Mouse (Mus musculus) heart, embryonic 16.5 days (tissue): ENCODE data around the gene Olfr1280. TPM values are rescaled to one million over a fixed set of nuclear protein-coding genes. Genes with fewer than 3 reads are reported as not detected.
"Not testable (repeated sequence)": the region's sequence is repeated elsewhere in the genome, so short reads cannot be mapped to it uniquely, and the experiment has no call there.

Source experiments
- ATAC-seq: fragments of 200-750 bp; cut with Nextera tagmentation; replicated peaks from 2 replicates; pipeline ENCODE4 v1.8.0; 2017; ENCODE audit warnings: moderate number of reproducible peaks; ENCODE audit not compliant: insufficient read depth, low FRiP score; ENCODE audit errors: extremely low read depth
- H3K27ac ChIP-seq: fragments of 300-500 bp; sonication (generic); 2 replicates; pipeline ENCODE4 v1.5.1; 2014; ENCODE audit warnings: mild to moderate bottlenecking, low read length, control low read depth, moderate library complexity
- H3K27me3 ChIP-seq: fragments of 300-500 bp; sonication (generic); 2 replicates; pipeline ENCODE4 v1.6.1; 2014; ENCODE audit warnings: low read length, mixed read lengths; ENCODE audit not compliant: control insufficient read depth, insufficient read depth
- H3K36me3 ChIP-seq: fragments of 300-500 bp; sonication (generic); 2 replicates; pipeline ENCODE4 v1.6.1; 2014; ENCODE audit not compliant: control insufficient read depth, insufficient read depth
- H3K4me1 ChIP-seq: fragments of 300-500 bp; sonication (generic); 2 replicates; pipeline ENCODE4 v1.6.1; 2014; ENCODE audit warnings: low read length, mixed read lengths; ENCODE audit not compliant: control insufficient read depth, insufficient read depth
- H3K4me2 ChIP-seq: fragments of 300-500 bp; sonication (generic); 2 replicates; pipeline ENCODE4 v1.6.1; 2014; ENCODE audit warnings: low read depth, mild to moderate bottlenecking, control low read depth, low read length
- H3K4me3 ChIP-seq: fragments of 300-500 bp; sonication (generic); 2 replicates; pipeline ENCODE4 v1.5.1; 2014; ENCODE audit warnings: mild to moderate bottlenecking, control low read depth, low read length
- H3K9ac ChIP-seq: fragments of 300-500 bp; sonication (generic); 2 replicates; pipeline ENCODE4 v1.6.1; 2014; ENCODE audit warnings: low read length, control low read depth
- H3K9me3 ChIP-seq: fragments of 300-500 bp; sonication (generic); replicated peaks from 2 replicates; pipeline ENCODE4 v1.6.1; 2016; ENCODE audit warnings: low read length; ENCODE audit not compliant: control insufficient read depth
- WGBS: fragments of 180-500 bp; shearing (Covaris S2); extraction: QIAGEN DNeasy Blood & Tissue Kit; methylation state at CpG from one replicate; pipeline ENCODE4 v1.1.7; 2014; 5-methylcytosine and 5-hydroxymethylcytosine counted together
- polyA plus RNA-seq: library from polyadenylated mRNA; unstranded; fragments of >200 nt; fragmentation: Nextera tagmentation; extraction: Ambion mirVana; gene quantifications from 2 replicates; pipeline ENCODE4 v1.2.1, GENCODE M21; 2015

Gene Olfr1280
- polyA plus RNA-seq = not detected in 2 replicates

DNA sequence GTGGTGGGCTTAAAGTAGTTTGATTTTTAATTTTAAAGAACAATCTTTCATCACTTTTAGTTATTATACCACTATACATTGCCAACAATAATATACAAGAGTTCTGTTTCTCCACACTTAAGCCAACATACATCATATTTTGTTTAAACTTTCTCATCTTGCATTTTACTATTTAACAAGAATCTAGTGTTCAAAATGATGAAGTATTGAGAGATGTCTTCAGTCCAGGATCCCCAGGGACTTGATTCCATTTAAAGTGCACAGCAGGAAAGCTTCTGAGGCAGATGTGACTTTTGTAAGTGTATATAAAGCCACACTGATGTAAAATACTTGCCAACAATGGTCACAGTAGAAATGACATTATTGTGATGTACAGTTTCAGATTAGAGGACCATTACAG, at the start of gene Olfr1280:
Gene Olfr1280, plus strand, starts transcription at position 301 of the 400 bp plus-strand sequence.
- Histone ChIP-seq H3K4me2 (no peak within 1 kb of the TSS), H3K27me3 (no peaks in the 10 kb centered on the region), H3K9me3 (no peaks in the 10 kb centered on the region), H3K9ac (no peak within 1 kb of the TSS), H3K4me3 (no peak within 1 kb of the TSS), H3K27ac (no peak within 1 kb of the TSS), H3K36me3 (no peaks in the 10 kb centered on the region), H3K4me1 (no peaks in the 10 kb centered on the region)
- no peak for ATAC-seq

DNA sequence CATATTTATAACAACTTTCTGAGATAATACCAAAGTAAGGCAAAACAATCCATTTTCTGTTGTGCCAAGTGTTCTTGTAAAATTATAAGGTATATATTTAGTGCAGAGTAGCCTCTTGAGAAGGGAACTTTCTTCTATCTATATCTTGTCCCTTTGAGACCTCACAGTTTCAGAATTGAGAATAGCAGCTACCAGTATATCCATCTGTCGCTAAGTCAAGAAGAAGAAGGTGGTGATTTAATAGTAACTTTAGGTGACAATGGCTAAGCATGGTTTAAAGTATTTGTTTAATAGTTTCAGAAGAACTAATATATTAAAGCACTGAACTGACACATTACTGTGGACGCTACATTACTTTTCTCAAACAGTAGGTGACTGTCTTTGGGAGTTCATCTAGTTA, 39.8 kb upstream of the Olfr1280 start, which contains the start of gene Olfr1277:
Gene Olfr1277, minus strand, starts transcription at position 101 of the 400 bp plus-strand sequence.
- no peak for ATAC-seq
- Histone ChIP-seq H3K27me3 (no peaks in the 10 kb centered on the region), H3K9me3 (no peaks in the 10 kb centered on the region), H3K9ac (no peak within 1 kb of the TSS), H3K4me2 (no peak within 1 kb of the TSS), H3K27ac (no peak within 1 kb of the TSS), H3K4me3 (no peak within 1 kb of the TSS), H3K36me3 (no peaks in the 10 kb centered on the region), H3K4me1 (no peaks in the 10 kb centered on the region)
- WGBS = 70% methylated on average over 2 of the region's 2 CpGs

DNA sequence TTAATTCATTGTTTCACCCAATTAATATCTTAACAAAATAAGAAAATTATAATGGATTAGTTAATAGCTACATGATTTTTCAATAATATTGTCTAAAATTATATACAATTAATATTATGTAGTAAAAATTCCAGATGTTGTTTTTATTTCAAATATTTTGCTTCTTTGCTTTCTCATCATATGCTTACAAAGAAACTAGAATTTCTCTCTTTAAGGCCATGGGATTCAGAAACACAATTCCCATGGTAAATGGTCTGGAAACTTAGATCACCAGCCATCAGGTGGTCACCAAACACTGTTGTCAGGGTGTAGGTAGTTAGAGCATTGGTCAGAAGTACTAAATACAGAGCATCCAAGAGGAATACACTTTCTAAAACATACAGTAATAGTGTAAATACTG, 24.0 kb upstream of the Olfr1280 start, which contains the start of gene Olfr1278:
Gene Olfr1278, plus strand, starts transcription at position 301 of the 400 bp plus-strand sequence.
- no peaks in the 10 kb centered on the region for H3K9me3 ChIP-seq
- H3K36me3 ChIP-seq = no peaks in the 10 kb centered on the region
- no peak within 1 kb of the TSS for H3K9ac ChIP-seq
- no peak within 1 kb of the TSS for H3K4me3 ChIP-seq
- no peak within 1 kb of the TSS for H3K4me2 ChIP-seq
- ATAC-seq = no peak
- no peaks in the 10 kb centered on the region for H3K4me1 ChIP-seq
- no peaks in the 10 kb centered on the region for H3K27me3 ChIP-seq
- H3K27ac ChIP-seq = no peak within 1 kb of the TSS

DNA sequence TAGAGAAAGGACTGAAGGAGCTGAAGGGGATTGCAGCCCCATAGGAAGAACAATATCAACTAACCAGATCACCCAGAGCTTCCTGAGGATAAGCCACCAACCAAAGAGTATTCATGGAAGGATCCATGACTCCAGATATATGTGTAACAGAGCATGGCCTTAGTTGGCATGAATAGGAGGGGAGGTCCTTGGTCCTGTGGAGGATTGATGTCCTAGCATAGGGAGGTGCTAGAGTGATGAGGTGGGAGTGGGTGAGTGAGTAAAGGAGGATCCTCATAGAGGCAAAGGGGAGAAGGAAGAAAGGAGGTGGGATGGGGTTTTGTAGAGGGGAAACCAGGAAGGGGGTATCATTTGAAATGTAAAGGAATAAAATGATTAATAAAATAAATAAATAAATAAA, 15.3 kb upstream of the Olfr1280 start:
- H3K36me3 ChIP-seq = no peaks in the 10 kb centered on the region
- H3K4me3 ChIP-seq = no peak overlapping the region
- H3K9ac ChIP-seq = no peak overlapping the region
- H3K9me3 ChIP-seq = no peaks in the 10 kb centered on the region
- no peak overlapping the region for H3K4me2 ChIP-seq
- H3K4me1 ChIP-seq = no peaks in the 10 kb centered on the region
- no peak overlapping the region for H3K27ac ChIP-seq
- no peaks in the 10 kb centered on the region for H3K27me3 ChIP-seq
- no peak for ATAC-seq

DNA sequence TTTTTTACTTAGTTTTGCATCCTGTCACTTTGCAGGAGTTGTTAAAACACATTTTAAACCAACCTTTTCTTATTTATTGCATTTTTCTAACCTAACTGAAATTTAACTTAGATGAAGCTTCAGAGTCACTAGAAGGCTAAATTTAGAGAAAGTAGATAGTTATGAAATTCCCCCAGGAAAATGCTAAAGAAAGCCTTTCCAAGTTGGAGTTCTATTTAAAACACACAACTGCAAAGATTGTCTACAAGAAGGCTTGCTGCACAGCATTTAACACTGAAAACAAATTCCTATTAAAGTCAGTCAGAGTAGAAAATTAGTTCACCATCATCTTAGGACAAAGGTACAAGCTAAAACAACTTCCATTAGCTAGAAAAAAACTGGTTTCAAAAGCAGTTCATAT, 13.4 kb upstream of the Olfr1280 start, which contains the start of gene Olfr1279:
Gene Olfr1279, plus strand, starts transcription at position 262 of the 400 bp plus-strand sequence.
- Histone ChIP-seq H3K4me3 (no peak within 1 kb of the TSS), H3K36me3 (no peaks in the 10 kb centered on the region), H3K4me2 (no peak within 1 kb of the TSS), H3K27ac (no peak within 1 kb of the TSS), H3K9ac (no peak within 1 kb of the TSS), H3K9me3 (no peaks in the 10 kb centered on the region), H3K4me1 (no peaks in the 10 kb centered on the region), H3K27me3 (no peaks in the 10 kb centered on the region)
- no peak for ATAC-seq

DNA sequence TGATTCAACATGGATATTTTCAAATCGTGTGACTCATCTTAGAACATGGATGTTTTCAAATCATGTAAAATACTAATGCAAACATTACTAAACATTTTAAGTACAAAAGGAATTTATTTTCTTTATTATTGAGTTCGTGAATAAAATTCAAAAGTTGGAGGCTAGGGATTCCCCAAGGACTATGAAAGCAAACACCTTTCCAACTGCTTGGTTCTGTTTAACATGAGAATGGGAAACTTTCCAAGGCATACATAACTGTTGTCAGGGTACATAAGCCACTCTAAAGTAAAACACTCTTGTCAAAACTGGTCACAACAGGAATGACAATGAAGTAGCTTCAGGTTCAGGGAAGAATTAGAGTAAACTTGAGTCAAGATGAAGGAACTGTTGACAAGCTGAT, 12.4 kb downstream of the Olfr1280 start, which contains the start of gene Olfr1281:
Gene Olfr1281, plus strand, starts transcription at position 301 of the 400 bp plus-strand sequence.
- no peak within 1 kb of the TSS for H3K9ac ChIP-seq
- H3K4me3 ChIP-seq = no peak within 1 kb of the TSS
- no peaks in the 10 kb centered on the region for H3K9me3 ChIP-seq
- ATAC-seq = no peak
- no peak within 1 kb of the TSS for H3K27ac ChIP-seq
- H3K36me3 ChIP-seq = no peaks in the 10 kb centered on the region
- H3K4me1 ChIP-seq = no peaks in the 10 kb centered on the region
- WGBS = 62% methylated on average over 2 of the region's 2 CpGs
- no peaks in the 10 kb centered on the region for H3K27me3 ChIP-seq
- no peak within 1 kb of the TSS for H3K4me2 ChIP-seq

DNA sequence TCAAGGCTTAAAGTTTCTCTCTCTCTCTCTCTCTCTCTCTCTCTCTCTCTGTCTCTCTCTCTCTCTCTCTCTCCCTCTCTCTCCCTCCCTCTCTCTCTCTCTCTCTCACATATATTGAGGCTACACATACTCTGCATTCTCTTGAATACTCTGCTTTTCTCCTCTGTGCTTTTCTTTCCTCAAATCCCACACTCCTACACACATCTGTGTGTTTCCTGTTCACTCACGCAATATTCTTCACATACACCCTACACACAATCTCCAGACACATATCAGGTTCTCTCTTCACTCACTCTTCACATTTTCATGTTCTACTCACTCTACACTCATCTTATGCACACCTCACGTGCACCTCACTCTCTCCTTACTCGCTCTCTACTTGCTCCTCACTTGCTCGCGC, 19.9 kb downstream of the Olfr1280 start:
- not testable (repeated sequence) for H3K9me3 ChIP-seq, H3K27ac ChIP-seq, H3K36me3 ChIP-seq, H3K4me1 ChIP-seq, H3K4me2 ChIP-seq, ATAC-seq, H3K27me3 ChIP-seq, H3K4me3 ChIP-seq, H3K9ac ChIP-seq
- 68% methylated on average over 5 of the region's 5 CpGs for WGBS

DNA sequence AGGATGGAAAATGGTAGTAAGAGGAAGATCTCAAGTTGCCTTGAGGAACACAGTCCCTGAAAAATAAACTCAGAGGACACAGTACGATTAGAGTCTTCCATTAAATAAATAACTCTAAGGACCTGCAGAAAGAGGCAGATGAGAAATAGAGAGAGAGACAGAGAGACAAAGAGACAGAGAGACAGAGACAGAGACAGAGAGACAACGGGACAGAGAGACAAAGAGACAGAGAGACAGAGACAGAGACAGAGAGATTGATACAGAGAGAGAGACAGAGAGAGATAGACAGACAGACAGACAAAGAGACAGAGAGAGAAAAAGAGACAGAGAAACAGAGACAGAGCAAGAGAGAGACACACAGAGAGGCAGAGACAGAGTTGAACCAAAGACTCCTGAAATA, 22.2 kb downstream of the Olfr1280 start, which contains the start of gene Olfr1282:
Gene Olfr1282, minus strand, starts transcription at position 101 of the 400 bp plus-strand sequence.
- H3K27ac ChIP-seq = no peak within 1 kb of the TSS
- no peaks in the 10 kb centered on the region for H3K9me3 ChIP-seq
- H3K36me3 ChIP-seq = no peaks in the 10 kb centered on the region
- no peaks in the 10 kb centered on the region for H3K4me1 ChIP-seq
- no peak within 1 kb of the TSS for H3K9ac ChIP-seq
- H3K4me2 ChIP-seq = no peak within 1 kb of the TSS
- no peak for ATAC-seq
- H3K27me3 ChIP-seq = no peaks in the 10 kb centered on the region
- WGBS = 60% methylated on average over 2 of the region's 2 CpGs
- H3K4me3 ChIP-seq = no peak within 1 kb of the TSS

DNA sequence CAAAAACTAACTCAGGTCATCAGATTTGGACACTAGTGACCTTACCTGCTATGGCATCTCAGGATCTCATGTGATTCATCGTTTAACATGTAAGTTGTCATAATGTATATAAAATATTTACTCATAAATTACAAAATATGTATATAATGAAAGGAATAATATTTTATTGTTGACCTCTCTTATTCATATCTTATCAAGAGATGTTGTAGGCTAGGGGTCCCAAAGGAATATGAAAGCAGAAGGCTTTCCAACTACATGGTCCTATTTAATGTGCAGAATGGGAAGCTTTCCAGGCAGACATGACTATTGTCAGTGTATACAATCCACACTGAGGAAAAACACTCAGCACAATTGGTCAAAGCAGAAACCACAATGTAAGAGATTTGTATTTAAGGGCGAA, 52.7 kb downstream of the Olfr1280 start, which contains the start of gene Olfr1283:
Gene Olfr1283, plus strand, starts transcription at position 301 of the 400 bp plus-strand sequence.
- no peak within 1 kb of the TSS for H3K27ac ChIP-seq
- ATAC-seq = no peak
- H3K4me3 ChIP-seq = no peak within 1 kb of the TSS
- WGBS = 74% methylated on average over 2 of the region's 2 CpGs
- no peaks in the 10 kb centered on the region for H3K27me3 ChIP-seq
- no peaks in the 10 kb centered on the region for H3K36me3 ChIP-seq
- no peaks in the 10 kb centered on the region for H3K4me1 ChIP-seq
- no peak within 1 kb of the TSS for H3K4me2 ChIP-seq
- H3K9me3 ChIP-seq = no peaks in the 10 kb centered on the region
- no peak within 1 kb of the TSS for H3K9ac ChIP-seq
